Mouse (Mus musculus) embryonic fibroblast, embryonic 13.5 days (primary cell): ENCODE measurements around the gene Smchd1.

ENCODE experiments used
- CTCF ChIP-seq: IDR thresholded peaks from 2 replicates; pipeline ENCODE4 v1.5.1; 2011; ENCODE audit warnings: mild to moderate bottlenecking, control low read depth, low read length, moderate library complexity, borderline replicate concordance; ENCODE audit not compliant: insufficient read depth
- POLR2A ChIP-seq: IDR thresholded peaks from 2 replicates; pipeline ENCODE4 v1.6.1; 2011; ENCODE audit warnings: low read depth, mild to moderate bottlenecking, control low read depth, low read length, moderate library complexity

GRCm38 (mm10) chr17:71471261-71471660 is 3.9 kb downstream of the Smchd1 start:
- TF ChIP-seq CTCF: no peak
- no peak for TF ChIP-seq POLR2A
